Mouse (Mus musculus): ENCODE results near the gene Klf11. TPM values are rescaled to one million over a fixed set of nuclear protein-coding genes. Genes with fewer than 3 reads are reported as not detected.

Gene Klf11
- total and polyA plus RNA-seq, 3 experiments = 7.2 to 9.2 (median 7.3) TPM

DNA sequence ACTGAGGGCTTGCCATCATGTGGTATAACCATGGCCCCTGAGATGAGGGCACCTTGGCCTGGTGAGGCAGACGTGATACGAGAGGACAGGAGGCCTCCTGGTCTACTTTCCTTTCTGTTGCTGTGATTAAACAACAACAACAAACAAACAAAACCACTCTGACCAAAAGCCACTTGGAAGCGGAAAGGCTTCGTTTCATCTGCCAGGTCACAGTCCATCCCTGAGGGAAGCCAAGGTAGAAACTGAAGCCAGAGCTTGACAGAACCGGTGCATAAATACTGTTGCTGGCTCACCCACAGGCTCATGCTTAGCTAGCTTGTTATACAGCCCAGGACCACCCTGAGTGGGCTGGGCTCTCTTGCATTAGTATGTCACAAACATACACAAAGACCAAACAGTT is 24.7 kb upstream of the Klf11 start:
- H3K36me3 ChIP-seq (replicated peaks in 1 of 2; ENCODE audit: control insufficient read depth in 1 of 2, insufficient read depth in 1 of 2, low read length in 1 of 2) = peaks cover 0 to 6% of the 10 kb centered on the region in 2 experiments
- H3K9ac ChIP-seq (ENCODE audit: insufficient read depth, low read depth) = no peak overlapping the region
- no peak for DNase-seq (ENCODE audit: extremely low read depth)
- H3K27me3 ChIP-seq (replicated peaks) = no peaks in the 10 kb centered on the region
- peaks cover 22 to 53% of the 10 kb centered on the region in 2 experiments for H3K4me1 ChIP-seq (ENCODE audit: control insufficient read depth in 1 of 2, insufficient read depth in 2 of 2)
- TF ChIP-seq MYC (IDR thresholded peaks at IDR 0.05; ENCODE audit: low read depth, low read length) (no peak), ETS1 (conservative IDR thresholded peaks at IDR 0.05; ENCODE audit: low read depth, low read length) (no peak), JUN (IDR thresholded peaks at IDR 0.05; ENCODE audit: insufficient read depth, low read depth, low read length) (no peak), USF2 (conservative IDR thresholded peaks at IDR 0.05; ENCODE audit: low read depth, low read length) (no peak), KAT2A (IDR thresholded peaks at IDR 0.05; ENCODE audit: insufficient replicate concordance, low read length) (no peak), ZC3H11A (IDR thresholded peaks at IDR 0.05; ENCODE audit: low read depth, low read length) (no peak), UBTF (IDR thresholded peaks at IDR 0.05; ENCODE audit: low read depth, low read length) (no peak), GABPA (IDR thresholded peaks at IDR 0.05; ENCODE audit: insufficient replicate concordance, low read depth, low read length) (no peak), MXI1 (IDR thresholded peaks at IDR 0.05; ENCODE audit: low read depth, low read length) (no peak), ZMIZ1 (IDR thresholded peaks at IDR 0.05; ENCODE audit: low read depth, low read length) (no peak)
- no peaks in the 10 kb centered on the region for H3K79me2 ChIP-seq (replicated peaks; ENCODE audit: control insufficient read depth, extremely low read depth, insufficient read depth, poor library complexity, severe bottlenecking)
- dilution Hi-C loops (cut with MboI; ENCODE audit: extremely low pct_ligation_motif_present, extremely low pct_unique_long_range_greater_than_20kb, low sequenced_read_pairs) = no loop called here
- H3K4me3 ChIP-seq (replicated peaks in 1 of 3; ENCODE audit: low read depth in 2 of 3, low read length in 2 of 3, poor library complexity in 1 of 3) = no peak overlapping the region
- in situ Hi-C loops (cut with MboI; ENCODE audit: low pct_ligation_motif_present, low pct_unique_long_range_greater_than_20kb, low sequenced_read_pairs) = no loop called here
- H3K4me2 ChIP-seq (ENCODE audit: insufficient read depth, low read depth, poor library complexity, severe bottlenecking) = no peak overlapping the region
- H3K27ac ChIP-seq (ENCODE audit: insufficient read depth, low read depth) = no peak overlapping the region
- no peaks in the 10 kb centered on the region for H3K9me3 ChIP-seq (replicated peaks; ENCODE audit: low read length)

DNA sequence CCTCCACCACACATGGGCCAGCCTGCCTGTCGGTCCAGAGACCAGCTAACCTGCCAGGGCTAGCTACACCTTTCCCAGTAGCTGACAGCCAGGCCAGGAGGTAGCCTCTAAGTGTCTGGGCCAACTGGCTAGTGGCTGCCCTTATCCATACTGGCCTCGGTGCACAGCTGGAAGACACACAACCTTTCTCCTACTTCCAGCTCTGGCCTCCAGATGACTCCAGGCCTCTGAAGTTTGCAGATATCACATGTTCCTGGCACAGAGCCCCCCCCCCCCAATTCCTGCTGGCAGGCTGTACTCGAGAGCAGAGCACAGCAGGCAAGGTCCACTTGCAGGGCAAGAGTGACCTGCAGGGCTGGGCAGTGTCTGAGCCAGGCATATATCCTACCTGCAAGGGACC is 23.9 kb upstream of the Klf11 start:
- TF ChIP-seq MEF2A (IDR thresholded peaks at IDR 0.05; ENCODE audit: borderline replicate concordance, low read depth, low read length) = no peak
- TF ChIP-seq PAX5 (IDR thresholded peaks at IDR 0.05; ENCODE audit: low read length) = no peak
- no peaks in the 10 kb centered on the region for H3K79me2 ChIP-seq (replicated peaks; ENCODE audit: control insufficient read depth, extremely low read depth, insufficient read depth, poor library complexity, severe bottlenecking)
- H3K9me3 ChIP-seq (replicated peaks; ENCODE audit: low read length) = no peaks in the 10 kb centered on the region
- H3K4me2 ChIP-seq (ENCODE audit: insufficient read depth, low read depth, poor library complexity, severe bottlenecking) = no peak overlapping the region
- H3K27me3 ChIP-seq (replicated peaks) = no peaks in the 10 kb centered on the region
- H3K4me3 ChIP-seq (replicated peaks in 1 of 3; ENCODE audit: low read depth in 2 of 3, low read length in 2 of 3, poor library complexity in 1 of 3) = no peak overlapping the region
- no peak for DNase-seq (ENCODE audit: extremely low read depth)
- dilution Hi-C loops (cut with MboI; ENCODE audit: extremely low pct_ligation_motif_present, extremely low pct_unique_long_range_greater_than_20kb, low sequenced_read_pairs) = no loop called here
- H3K36me3 ChIP-seq (replicated peaks in 1 of 2; ENCODE audit: control insufficient read depth in 1 of 2, insufficient read depth in 1 of 2, low read length in 1 of 2) = peaks cover 0 to 6% of the 10 kb centered on the region in 2 experiments
- in situ Hi-C loops (cut with MboI; ENCODE audit: low pct_ligation_motif_present, low pct_unique_long_range_greater_than_20kb, low sequenced_read_pairs) = no loop called here
- no peak overlapping the region for H3K9ac ChIP-seq (ENCODE audit: insufficient read depth, low read depth)
- peaks cover 24 to 57% of the 10 kb centered on the region in 2 experiments for H3K4me1 ChIP-seq (ENCODE audit: control insufficient read depth in 1 of 2, insufficient read depth in 2 of 2)
- no peak overlapping the region for H3K27ac ChIP-seq (ENCODE audit: insufficient read depth, low read depth)

DNA sequence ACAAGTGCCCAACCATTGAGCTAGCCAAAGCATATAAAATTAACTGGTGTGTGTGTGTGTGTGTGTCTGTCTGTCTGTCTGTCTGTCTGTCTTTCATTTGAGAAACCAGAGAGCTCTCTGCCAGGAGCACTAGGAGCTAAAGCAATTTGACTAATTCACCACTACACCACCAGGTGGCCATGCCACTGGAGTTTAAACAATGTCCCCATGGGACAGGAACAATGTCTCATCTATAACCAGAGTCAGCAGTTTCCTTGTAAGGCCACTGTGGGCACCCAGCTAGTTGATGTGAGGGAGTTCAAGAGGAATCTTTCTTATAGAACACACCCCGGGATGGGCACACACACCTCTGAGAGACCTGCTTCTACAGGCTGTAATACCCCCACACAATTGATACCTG is 20.9 kb upstream of the Klf11 start:
- H3K9me3 ChIP-seq (replicated peaks; ENCODE audit: low read length) = no peaks in the 10 kb centered on the region
- H3K79me2 ChIP-seq (replicated peaks; ENCODE audit: control insufficient read depth, extremely low read depth, insufficient read depth, poor library complexity, severe bottlenecking) = no peaks in the 10 kb centered on the region
- no peak overlapping the region for H3K4me2 ChIP-seq (ENCODE audit: insufficient read depth, low read depth, poor library complexity, severe bottlenecking)
- dilution Hi-C loops (cut with MboI; ENCODE audit: extremely low pct_ligation_motif_present, extremely low pct_unique_long_range_greater_than_20kb, low sequenced_read_pairs) = no loop called here
- H3K4me1 ChIP-seq (ENCODE audit: control insufficient read depth in 1 of 2, insufficient read depth in 2 of 2) = peaks cover 33 to 60% of the 10 kb centered on the region in 2 experiments
- DNase-seq (ENCODE audit: extremely low read depth) = peak; percentile 87
- H3K4me3 ChIP-seq (replicated peaks in 1 of 3; ENCODE audit: low read depth in 2 of 3, low read length in 2 of 3, poor library complexity in 1 of 3) = no peak overlapping the region
- in situ Hi-C loops (cut with MboI; ENCODE audit: low pct_ligation_motif_present, low pct_unique_long_range_greater_than_20kb, low sequenced_read_pairs) = no loop called here
- TF ChIP-seq MAFK (IDR thresholded peaks at IDR 0.05; ENCODE audit: insufficient replicate concordance, low read length) (peak; percentile 88), JUND (conservative IDR thresholded peaks at IDR 0.05; ENCODE audit: low read depth, low read length) (no peak), ETS1 (conservative IDR thresholded peaks at IDR 0.05; ENCODE audit: low read depth, low read length) (peak; percentile 35; the same call in 1 of the 2 replicates), ZMIZ1 (IDR thresholded peaks at IDR 0.05; ENCODE audit: low read depth, low read length) (no peak), CTCF (conservative IDR thresholded peaks at IDR 0.05 in 1 of 2, IDR thresholded peaks at IDR 0.05 in 1 of 2; ENCODE audit: low read depth in 2 of 2, low read length in 2 of 2) (peak; percentile 37 to 82; a peak in 3 of 4 replicates), RAD21 (IDR thresholded peaks at IDR 0.05; ENCODE audit: low read depth, low read length) (peak; percentile 57), CHD2 (IDR thresholded peaks at IDR 0.05; ENCODE audit: low read length) (no peak), TCF12 (IDR thresholded peaks at IDR 0.05; ENCODE audit: low read depth, low read length) (no peak), SMC3 (IDR thresholded peaks at IDR 0.05; ENCODE audit: low read depth, low read length) (peak; percentile 83), MEF2A (IDR thresholded peaks at IDR 0.05; ENCODE audit: borderline replicate concordance, low read depth, low read length) (no peak)
- 0 out of 2 replicates have a peak overlapping the region, but pooled peaks have one; percentile 5 for H3K27ac ChIP-seq (ENCODE audit: insufficient read depth, low read depth)
- H3K36me3 ChIP-seq (replicated peaks in 1 of 2; ENCODE audit: control insufficient read depth in 1 of 2, insufficient read depth in 1 of 2, low read length in 1 of 2) = peaks cover 0 to 1% of the 10 kb centered on the region in 2 experiments
- no peaks in the 10 kb centered on the region for H3K27me3 ChIP-seq (replicated peaks)
- no peak overlapping the region for H3K9ac ChIP-seq (ENCODE audit: insufficient read depth, low read depth)
